Mouse (Mus musculus): ENCODE measurements around the gene Ift20. TPM values are rescaled to one million over a fixed set of nuclear protein-coding genes. Genes with fewer than 3 reads are reported as not detected.

Gene Ift20
- polyA plus RNA-seq (2011; ENCODE audit: insufficient read depth, insufficient read length, low read depth, missing spikeins) = 30.2 and 40.0 TPM in 2 replicates

DNA sequence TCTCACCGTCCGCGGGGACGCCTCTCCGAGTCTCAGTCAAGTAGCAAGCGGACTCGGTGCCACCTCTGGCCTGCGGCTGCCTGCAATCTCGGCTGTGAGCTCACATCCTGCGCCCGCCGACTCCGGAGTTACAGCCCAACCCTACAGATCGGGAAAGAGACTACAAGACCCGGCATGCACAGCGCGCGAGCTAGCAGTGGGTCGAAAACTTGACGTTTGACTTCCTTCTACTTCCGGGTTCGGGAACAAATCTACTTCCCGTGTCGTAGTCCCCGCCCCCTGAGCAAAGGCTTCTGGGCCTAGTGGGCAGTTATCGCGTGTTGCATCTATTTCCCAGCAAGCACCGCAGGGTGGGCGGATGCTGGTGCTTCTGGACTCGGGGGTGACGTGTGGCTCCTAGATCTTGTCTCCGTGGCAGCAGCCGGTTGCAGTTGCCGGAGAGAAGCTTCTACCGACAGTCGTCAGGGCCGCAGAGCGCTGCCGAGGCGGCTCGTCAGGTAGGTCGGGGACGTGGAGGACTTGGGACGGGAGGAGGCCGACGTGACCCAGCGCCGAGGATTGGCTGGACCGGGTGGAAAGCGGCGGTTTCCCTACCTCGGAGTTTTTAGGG is at the start of gene Ift20, which contains the start of gene Tnfaip1:
Gene Ift20, plus strand, starts transcription at position 282 of the 610 bp plus-strand sequence.
Gene Tnfaip1, minus strand, starts transcription at position 253 of the 610 bp plus-strand sequence.
- Histone ChIP-seq H3K9me3 (replicated peaks; ENCODE audit: control insufficient read depth, insufficient read depth, low read length, poor library complexity, severe bottlenecking) (no peaks in the 10 kb centered on the region), H3K4me3 (ENCODE audit: low read depth, low read length) (peak within 1 kb of the TSS; percentile 91), H3K4me1 (ENCODE audit: control insufficient read depth, insufficient read depth, low read length) (peaks cover 3% of the 10 kb centered on the region), H3K9ac (ENCODE audit: low read depth, poor library complexity, severe bottlenecking) (peak within 1 kb of the TSS; percentile 74), H3K27me3 (ENCODE audit: control insufficient read depth, insufficient read depth, low read length, poor library complexity, severe bottlenecking) (no peaks in the 10 kb centered on the region), H3K36me3 (ENCODE audit: control insufficient read depth, insufficient read depth, low read length, poor library complexity, severe bottlenecking) (peaks cover 16% of the 10 kb centered on the region; the same call in 1 of the 2 replicates), H3K27ac (ENCODE audit: insufficient read depth, low read length) (peak within 1 kb of the TSS; percentile 42)
- TF ChIP-seq CTCF (IDR thresholded peaks at IDR 0.05; ENCODE audit: low read depth, low read length) = no peak
- TF ChIP-seq EP300 (IDR thresholded peaks at IDR 0.05; ENCODE audit: insufficient read depth, low read depth, low read length) = no peak
- TF ChIP-seq POLR2A (IDR thresholded peaks at IDR 0.05; ENCODE audit: insufficient read depth, low read length) = peak; percentile 59

GRCm38 (mm10) chr11:78488168-78488567 is 48.0 kb upstream of the Ift20 start:
- no peak overlapping the region for H3K9ac ChIP-seq (ENCODE audit: low read depth, poor library complexity, severe bottlenecking)
- peak overlapping the region; percentile 38; the same call in 1 of the 2 replicates for H3K4me3 ChIP-seq (ENCODE audit: low read depth, low read length)
- H3K9me3 ChIP-seq (replicated peaks; ENCODE audit: control insufficient read depth, insufficient read depth, low read length, poor library complexity, severe bottlenecking) = no peaks in the 10 kb centered on the region
- TF ChIP-seq CTCF (IDR thresholded peaks at IDR 0.05; ENCODE audit: low read depth, low read length) = peak; percentile 86
- no peak for TF ChIP-seq POLR2A (IDR thresholded peaks at IDR 0.05; ENCODE audit: insufficient read depth, low read length)
- H3K4me1 ChIP-seq (ENCODE audit: control insufficient read depth, insufficient read depth, low read length) = no peaks in the 10 kb centered on the region
- H3K27ac ChIP-seq (ENCODE audit: insufficient read depth, low read length) = no peak overlapping the region
- H3K36me3 ChIP-seq (ENCODE audit: control insufficient read depth, insufficient read depth, low read length, poor library complexity, severe bottlenecking) = no peaks in the 10 kb centered on the region
- H3K27me3 ChIP-seq (ENCODE audit: control insufficient read depth, insufficient read depth, low read length, poor library complexity, severe bottlenecking) = peaks cover 2% of the 10 kb centered on the region; the same call in 1 of the 2 replicates

GRCm38 (mm10) chr11:78490781-78491241 is 45.4 kb upstream of the Ift20 start:
- no peak overlapping the region for H3K27ac ChIP-seq (ENCODE audit: insufficient read depth, low read length)
- H3K9me3 ChIP-seq (replicated peaks; ENCODE audit: control insufficient read depth, insufficient read depth, low read length, poor library complexity, severe bottlenecking) = no peaks in the 10 kb centered on the region
- peaks cover 2% of the 10 kb centered on the region; the same call in 1 of the 2 replicates for H3K27me3 ChIP-seq (ENCODE audit: control insufficient read depth, insufficient read depth, low read length, poor library complexity, severe bottlenecking)
- H3K4me3 ChIP-seq (ENCODE audit: low read depth, low read length) = peak overlapping the region; percentile 40
- H3K9ac ChIP-seq (ENCODE audit: low read depth, poor library complexity, severe bottlenecking) = peak overlapping the region; percentile 6; the same call in 1 of the 2 replicates
- TF ChIP-seq EP300 (IDR thresholded peaks at IDR 0.05; ENCODE audit: insufficient read depth, low read depth, low read length) (0 out of 2 replicates have a peak, but pooled peaks have one; percentile 52), CTCF (IDR thresholded peaks at IDR 0.05; ENCODE audit: low read depth, low read length) (peak; percentile 63), POLR2A (IDR thresholded peaks at IDR 0.05; ENCODE audit: insufficient read depth, low read length) (no peak)
- no peaks in the 10 kb centered on the region for H3K36me3 ChIP-seq (ENCODE audit: control insufficient read depth, insufficient read depth, low read length, poor library complexity, severe bottlenecking)
- H3K4me1 ChIP-seq (ENCODE audit: control insufficient read depth, insufficient read depth, low read length) = no peaks in the 10 kb centered on the region

DNA sequence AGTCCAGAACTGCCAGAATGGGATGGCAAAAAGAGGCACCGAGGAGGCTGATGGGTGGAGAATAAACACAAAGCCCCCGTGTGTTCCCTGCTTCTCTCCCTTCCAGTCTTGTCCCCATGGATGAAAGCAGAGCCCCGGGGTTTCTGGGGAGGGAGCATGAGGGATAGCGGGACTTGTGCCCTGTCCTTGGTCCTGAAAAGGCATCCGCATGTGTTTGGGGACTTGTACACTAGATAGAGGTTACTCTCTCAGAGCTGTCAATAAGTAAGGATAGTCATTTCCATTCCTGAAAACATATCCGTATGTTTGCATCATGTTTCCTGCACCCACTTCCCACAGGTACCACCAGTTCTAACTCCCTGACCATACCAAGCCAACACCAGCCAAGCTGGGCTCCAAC is 40.3 kb upstream of the Ift20 start:
- Histone ChIP-seq H3K9ac (ENCODE audit: low read depth, poor library complexity, severe bottlenecking) (no peak overlapping the region), H3K27me3 (ENCODE audit: control insufficient read depth, insufficient read depth, low read length, poor library complexity, severe bottlenecking) (no peaks in the 10 kb centered on the region), H3K36me3 (ENCODE audit: control insufficient read depth, insufficient read depth, low read length, poor library complexity, severe bottlenecking) (no peaks in the 10 kb centered on the region), H3K4me1 (ENCODE audit: control insufficient read depth, insufficient read depth, low read length) (no peaks in the 10 kb centered on the region), H3K9me3 (replicated peaks; ENCODE audit: control insufficient read depth, insufficient read depth, low read length, poor library complexity, severe bottlenecking) (no peaks in the 10 kb centered on the region), H3K27ac (ENCODE audit: insufficient read depth, low read length) (no peak overlapping the region), H3K4me3 (ENCODE audit: low read depth, low read length) (no peak overlapping the region)
- TF ChIP-seq EP300 (IDR thresholded peaks at IDR 0.05; ENCODE audit: insufficient read depth, low read depth, low read length) = no peak
- no peak for TF ChIP-seq CTCF (IDR thresholded peaks at IDR 0.05; ENCODE audit: low read depth, low read length)
- no peak for TF ChIP-seq POLR2A (IDR thresholded peaks at IDR 0.05; ENCODE audit: insufficient read depth, low read length)

GRCm38 (mm10) chr11:78497071-78497541 is 39.1 kb upstream of the Ift20 start:
- peak overlapping the region; percentile 41 for H3K4me3 ChIP-seq (ENCODE audit: low read depth, low read length)
- H3K27ac ChIP-seq (ENCODE audit: insufficient read depth, low read length) = no peak overlapping the region
- no peaks in the 10 kb centered on the region for H3K36me3 ChIP-seq (ENCODE audit: control insufficient read depth, insufficient read depth, low read length, poor library complexity, severe bottlenecking)
- H3K9me3 ChIP-seq (replicated peaks; ENCODE audit: control insufficient read depth, insufficient read depth, low read length, poor library complexity, severe bottlenecking) = no peaks in the 10 kb centered on the region
- H3K9ac ChIP-seq (ENCODE audit: low read depth, poor library complexity, severe bottlenecking) = 0 out of 2 replicates have a peak overlapping the region, but pooled peaks have one; percentile 3
- no peaks in the 10 kb centered on the region for H3K27me3 ChIP-seq (ENCODE audit: control insufficient read depth, insufficient read depth, low read length, poor library complexity, severe bottlenecking)
- TF ChIP-seq EP300 (IDR thresholded peaks at IDR 0.05; ENCODE audit: insufficient read depth, low read depth, low read length) = no peak
- no peak for TF ChIP-seq CTCF (IDR thresholded peaks at IDR 0.05; ENCODE audit: low read depth, low read length)
- TF ChIP-seq POLR2A (IDR thresholded peaks at IDR 0.05; ENCODE audit: insufficient read depth, low read length) = no peak
- H3K4me1 ChIP-seq (ENCODE audit: control insufficient read depth, insufficient read depth, low read length) = no peaks in the 10 kb centered on the region

Data from ES-Bruce4 (cell line).